Mouse (Mus musculus): ENCODE measurements around the gene Wasf2. TPM values are rescaled to one million over a fixed set of nuclear protein-coding genes. Genes with fewer than 3 reads are reported as not detected.

Wasf2 gene
- total and polyA plus RNA-seq, 3 experiments: 14.9 to 59.5 (median 21.7) TPM

GRCm38 (mm10) chr4:133194482-133194881 is 64.2 kb downstream of the Wasf2 start:
- Histone ChIP-seq H3K79me2 (replicated peaks; ENCODE audit: control insufficient read depth, extremely low read depth, insufficient read depth, poor library complexity, severe bottlenecking) (no peaks in the 10 kb centered on the region), H3K27ac (ENCODE audit: insufficient read depth, low read depth) (no peak overlapping the region), H3K4me2 (ENCODE audit: insufficient read depth, low read depth, poor library complexity, severe bottlenecking) (no peak overlapping the region), H3K9me3 (replicated peaks; ENCODE audit: low read length) (no peaks in the 10 kb centered on the region), H3K4me1 (ENCODE audit: control insufficient read depth in 1 of 2, insufficient read depth in 2 of 2) (peaks cover 0 to 38% of the 10 kb centered on the region in 2 experiments; a peak in 2 of 4 replicates), H3K4me3 (replicated peaks in 1 of 3; ENCODE audit: low read depth in 2 of 3, low read length in 2 of 3, poor library complexity in 1 of 3) (no peak overlapping the region), H3K9ac (ENCODE audit: insufficient read depth, low read depth) (no peak overlapping the region), H3K27me3 (replicated peaks) (no peaks in the 10 kb centered on the region), H3K36me3 (replicated peaks in 1 of 2; ENCODE audit: control insufficient read depth in 1 of 2, insufficient read depth in 1 of 2, low read length in 1 of 2) (peaks cover 77 to 92% of the 10 kb centered on the region in 2 experiments)
- in situ Hi-C loops (cut with MboI; ENCODE audit: low pct_ligation_motif_present, low pct_unique_long_range_greater_than_20kb, low sequenced_read_pairs) (no loop called here), dilution Hi-C loops (cut with MboI; ENCODE audit: extremely low pct_ligation_motif_present, extremely low pct_unique_long_range_greater_than_20kb, low sequenced_read_pairs) (no loop called here)
- DNase-seq (ENCODE audit: extremely low read depth): no peak
- TF ChIP-seq ETS1 (conservative IDR thresholded peaks at IDR 0.05; ENCODE audit: low read depth, low read length) (no peak), UBTF (IDR thresholded peaks at IDR 0.05; ENCODE audit: low read depth, low read length) (no peak), ZC3H11A (IDR thresholded peaks at IDR 0.05; ENCODE audit: low read depth, low read length) (no peak), NRF1 (IDR thresholded peaks at IDR 0.05; ENCODE audit: low read depth, low read length) (no peak), MAZ (IDR thresholded peaks at IDR 0.05; ENCODE audit: low read depth, low read length) (no peak), SMC3 (IDR thresholded peaks at IDR 0.05; ENCODE audit: low read depth, low read length) (no peak), ZNF384 (IDR thresholded peaks at IDR 0.05; ENCODE audit: low read depth, low read length) (no peak), ZKSCAN1 (IDR thresholded peaks at IDR 0.05; ENCODE audit: borderline replicate concordance, low read depth, low read length) (no peak), SIN3A (IDR thresholded peaks at IDR 0.05; ENCODE audit: low read length) (no peak), ELF1 (IDR thresholded peaks at IDR 0.05; ENCODE audit: low read depth, low read length) (no peak), BHLHE40 (IDR thresholded peaks at IDR 0.05; ENCODE audit: low read depth, low read length) (no peak), JUN (IDR thresholded peaks at IDR 0.05; ENCODE audit: insufficient read depth, low read depth, low read length) (no peak), PAX5 (IDR thresholded peaks at IDR 0.05; ENCODE audit: low read length) (no peak), GABPA (IDR thresholded peaks at IDR 0.05; ENCODE audit: insufficient replicate concordance, low read depth, low read length) (no peak)

GRCm38 (mm10) chr4:133195014-133195413 is 64.7 kb downstream of the Wasf2 start:
- no peak overlapping the region for H3K9ac ChIP-seq (ENCODE audit: insufficient read depth, low read depth)
- dilution Hi-C loops (cut with MboI; ENCODE audit: extremely low pct_ligation_motif_present, extremely low pct_unique_long_range_greater_than_20kb, low sequenced_read_pairs): no loop called here
- no peak overlapping the region for H3K4me2 ChIP-seq (ENCODE audit: insufficient read depth, low read depth, poor library complexity, severe bottlenecking)
- in situ Hi-C loops (cut with MboI; ENCODE audit: low pct_ligation_motif_present, low pct_unique_long_range_greater_than_20kb, low sequenced_read_pairs): no loop called here
- TF ChIP-seq ZNF384 (IDR thresholded peaks at IDR 0.05; ENCODE audit: low read depth, low read length): no peak
- TF ChIP-seq JUN (IDR thresholded peaks at IDR 0.05; ENCODE audit: insufficient read depth, low read depth, low read length): no peak
- TF ChIP-seq ZMIZ1 (IDR thresholded peaks at IDR 0.05; ENCODE audit: low read depth, low read length): no peak
- no peak for TF ChIP-seq ELF1 (IDR thresholded peaks at IDR 0.05; ENCODE audit: low read depth, low read length)
- TF ChIP-seq ZC3H11A (IDR thresholded peaks at IDR 0.05; ENCODE audit: low read depth, low read length): no peak
- TF ChIP-seq CHD2 (IDR thresholded peaks at IDR 0.05; ENCODE audit: low read length): no peak
- TF ChIP-seq NRF1 (IDR thresholded peaks at IDR 0.05; ENCODE audit: low read depth, low read length): no peak
- no peak for TF ChIP-seq MAZ (IDR thresholded peaks at IDR 0.05; ENCODE audit: low read depth, low read length)
- no peak for TF ChIP-seq UBTF (IDR thresholded peaks at IDR 0.05; ENCODE audit: low read depth, low read length)
- TF ChIP-seq HCFC1 (IDR thresholded peaks at IDR 0.05; ENCODE audit: low read depth, low read length): no peak
- no peak for TF ChIP-seq ZKSCAN1 (IDR thresholded peaks at IDR 0.05; ENCODE audit: borderline replicate concordance, low read depth, low read length)
- TF ChIP-seq POLR2A (IDR thresholded peaks at IDR 0.05; ENCODE audit: low read depth, low read length): no peak
- no peak for TF ChIP-seq USF2 (conservative IDR thresholded peaks at IDR 0.05; ENCODE audit: low read depth, low read length)
- TF ChIP-seq POLR2AphosphoS2 (IDR thresholded peaks at IDR 0.05; ENCODE audit: low read depth, low read length): no peak
- TF ChIP-seq MAX (IDR thresholded peaks at IDR 0.05; ENCODE audit: low read length): no peak
- no peak for TF ChIP-seq RCOR1 (conservative IDR thresholded peaks at IDR 0.05; ENCODE audit: low read depth, low read length)
- no peak for TF ChIP-seq SMC3 (IDR thresholded peaks at IDR 0.05; ENCODE audit: low read depth, low read length)
- TF ChIP-seq PAX5 (IDR thresholded peaks at IDR 0.05; ENCODE audit: low read length): no peak
- no peak for TF ChIP-seq JUND (conservative IDR thresholded peaks at IDR 0.05; ENCODE audit: low read depth, low read length)
- TF ChIP-seq USF1 (IDR thresholded peaks at IDR 0.05; ENCODE audit: low read depth, low read length): no peak
- H3K4me1 ChIP-seq (ENCODE audit: control insufficient read depth in 1 of 2, insufficient read depth in 2 of 2): peaks cover 0 to 43% of the 10 kb centered on the region in 2 experiments; a peak in 2 of 4 replicates
- no peaks in the 10 kb centered on the region for H3K79me2 ChIP-seq (replicated peaks; ENCODE audit: control insufficient read depth, extremely low read depth, insufficient read depth, poor library complexity, severe bottlenecking)
- no peak overlapping the region for H3K27ac ChIP-seq (ENCODE audit: insufficient read depth, low read depth)
- DNase-seq (ENCODE audit: extremely low read depth): no peak
- no peak overlapping the region for H3K4me3 ChIP-seq (replicated peaks in 1 of 3; ENCODE audit: low read depth in 2 of 3, low read length in 2 of 3, poor library complexity in 1 of 3)
- H3K27me3 ChIP-seq (replicated peaks): no peaks in the 10 kb centered on the region
- no peaks in the 10 kb centered on the region for H3K9me3 ChIP-seq (replicated peaks; ENCODE audit: low read length)
- peaks cover 71 to 92% of the 10 kb centered on the region in 2 experiments for H3K36me3 ChIP-seq (replicated peaks in 1 of 2; ENCODE audit: control insufficient read depth in 1 of 2, insufficient read depth in 1 of 2, low read length in 1 of 2)

All from CH12.LX (cell line).